Comparison of ENCODE assay signal across 8 mouse cellular contexts in genomic region chrX:73824185-73825151, GRCm38 (mm10). TPM values are rescaled to one million over a fixed set of nuclear protein-coding genes. Genes with fewer than 3 reads are reported as not detected.
DNase-seq lines count a peak whose midpoint lies in the region; ATAC-seq and TF ChIP-seq lines count a peak whose summit lies in the region.

TSS of gene Pdzd4 (minus strand) at chrX:73824969.

- DNase-seq in spleen, adult 2 months (ENCODE audit: low read depth in 1 of 2, low spot score in 2 of 2) = peak in 1 of 2 experiments; percentile 12
- DNase-seq in spleen, adult 12 weeks (ENCODE audit: low spot score) = no peak
- DNase-seq in heart, adult 9 months (ENCODE audit: low spot score in 2 of 2) = peak; percentile 6 to 49
- peak; percentile 47 for DNase-seq in liver, embryonic 11.5 days (ENCODE audit: low spot score)
- DNase-seq in thymus, adult 2 months = peak; percentile 61

- H3K4me3 ChIP-seq in spleen, adult 2 months (ENCODE audit: extremely low read depth, insufficient read depth, insufficient read length) = peak within 1 kb of the TSS; percentile 58; the same call in 1 of the 2 replicates
- peak within 1 kb of the TSS; percentile 61 for H3K4me3 ChIP-seq in embryonic facial prominence, embryonic 12.5 days
- peak within 1 kb of the TSS; percentile 68 for H3K4me3 ChIP-seq in kidney, embryonic 16.5 days (ENCODE audit: low read length)
- H3K4me3 ChIP-seq in liver, embryonic 11.5 days (ENCODE audit: low read depth, low read length) = peak within 1 kb of the TSS; percentile 56
- peak within 1 kb of the TSS; percentile 65 for H3K4me3 ChIP-seq in neural tube, embryonic 13.5 days
- H3K4me3 ChIP-seq in thymus, adult 2 months (ENCODE audit: control insufficient read depth, insufficient read depth, low read length) = peak within 1 kb of the TSS; percentile 85

- H3K4me1 ChIP-seq in spleen, adult 2 months (ENCODE audit: control insufficient read depth, insufficient read depth, insufficient read length) = peaks cover 2% of the 10 kb centered on the region; the same call in 1 of the 2 replicates
- H3K4me1 ChIP-seq in embryonic facial prominence, embryonic 12.5 days = 0 out of 2 replicates have a peak, but pooled peaks cover 3% of the 10 kb centered on the region
- H3K4me1 ChIP-seq in kidney, embryonic 16.5 days (ENCODE audit: insufficient read depth, low read length) = no peaks in the 10 kb centered on the region
- H3K4me1 ChIP-seq in liver, embryonic 11.5 days (replicated peaks; ENCODE audit: control insufficient read depth, insufficient read depth, low read length) = 0 out of 2 replicates have a peak, but pooled peaks cover 3% of the 10 kb centered on the region
- peaks cover 21% of the 10 kb centered on the region for H3K4me1 ChIP-seq in neural tube, embryonic 13.5 days (replicated peaks)
- H3K4me1 ChIP-seq in thymus, adult 2 months (replicated peaks; ENCODE audit: control insufficient read depth, insufficient read depth, low read length) = peaks cover 12% of the 10 kb centered on the region

- H3K27ac ChIP-seq in spleen, adult 2 months (ENCODE audit: insufficient read depth, low read length) = no peak within 1 kb of the TSS
- peak within 1 kb of the TSS; percentile 73 for H3K27ac ChIP-seq in embryonic facial prominence, embryonic 12.5 days
- no peak within 1 kb of the TSS for H3K27ac ChIP-seq in kidney, embryonic 16.5 days (ENCODE audit: low read length)
- no peak within 1 kb of the TSS for H3K27ac ChIP-seq in liver, embryonic 11.5 days (ENCODE audit: low read depth, low read length)
- H3K27ac ChIP-seq in neural tube, embryonic 13.5 days (replicated peaks) = peak within 1 kb of the TSS; percentile 92
- H3K27ac ChIP-seq in thymus, adult 2 months (ENCODE audit: control insufficient read depth, insufficient read depth, low read length) = no peak within 1 kb of the TSS

- peak; percentile 86 for ATAC-seq in embryonic facial prominence, embryonic 12.5 days (ENCODE audit: insufficient number of reproducible peaks, insufficient read depth, low FRiP score, low TSS enrichment)
- peak; percentile 88 for ATAC-seq in kidney, embryonic 16.5 days (ENCODE audit: low FRiP score, low TSS enrichment)
- no peak; the same call in 1 of the 2 replicates for ATAC-seq in liver, embryonic 11.5 days (replicated peaks; ENCODE audit: low FRiP score)
- ATAC-seq in neural tube, embryonic 13.5 days (ENCODE audit: low read depth) = peak; percentile 91

- H3K27me3 ChIP-seq in spleen, adult 2 months (ENCODE audit: control insufficient read depth, insufficient read depth, low read length) = peaks cover 2% of the 10 kb centered on the region; the same call in 1 of the 2 replicates
- H3K27me3 ChIP-seq in embryonic facial prominence, embryonic 12.5 days = peaks cover 14% of the 10 kb centered on the region; the same call in 1 of the 2 replicates
- peaks cover 17% of the 10 kb centered on the region; the same call in 1 of the 2 replicates for H3K27me3 ChIP-seq in kidney, embryonic 16.5 days (ENCODE audit: insufficient read depth, low read length)
- peaks cover 40% of the 10 kb centered on the region for H3K27me3 ChIP-seq in liver, embryonic 11.5 days (replicated peaks; ENCODE audit: control insufficient read depth, insufficient read depth, low read length)
- H3K27me3 ChIP-seq in neural tube, embryonic 13.5 days = no peaks in the 10 kb centered on the region
- no peaks in the 10 kb centered on the region for H3K27me3 ChIP-seq in thymus, adult 2 months (ENCODE audit: control insufficient read depth, insufficient read depth, low read length)

- WGBS in spleen, adult 2 months = 23% methylated on average over 74 of the region's 84 CpGs
- WGBS in embryonic facial prominence, embryonic 12.5 days = 18% methylated on average over 50 of the region's 84 CpGs
- WGBS in kidney, embryonic 16.5 days = 21% methylated on average over 64 of the region's 84 CpGs
- WGBS in liver, embryonic 11.5 days = 11% methylated on average over 71 of the region's 84 CpGs
- 15% methylated on average over 82 of the region's 84 CpGs for WGBS in neural tube, embryonic 13.5 days
- WGBS in thymus, adult 2 months = 3% methylated on average over 77 of the region's 84 CpGs

- no peak for TF ChIP-seq POLR2A in spleen, adult 2 months (IDR thresholded peaks at IDR 0.05; ENCODE audit: low read depth, low read length)
- TF ChIP-seq POLR2A in thymus, adult 2 months (IDR thresholded peaks at IDR 0.05; ENCODE audit: control insufficient read depth, extremely low read depth, insufficient read depth, low read length, poor library complexity) = no peak

- TF ChIP-seq CTCF in spleen, adult 2 months (IDR thresholded peaks at IDR 0.05; ENCODE audit: extremely low read depth, insufficient read depth, insufficient read length, insufficient replicate concordance) = no peak
- TF ChIP-seq CTCF in thymus, adult 2 months (IDR thresholded peaks at IDR 0.05; ENCODE audit: borderline replicate concordance, control insufficient read depth, extremely low read depth, insufficient read depth, low read length, poor library complexity) = no peak

- peak within 1 kb of the TSS; percentile 72 for H3K9ac ChIP-seq in embryonic facial prominence, embryonic 12.5 days
- peak within 1 kb of the TSS; percentile 68 for H3K9ac ChIP-seq in kidney, embryonic 16.5 days (replicated peaks; ENCODE audit: low read length)
- peak within 1 kb of the TSS; percentile 43; the same call in 1 of the 2 replicates for H3K9ac ChIP-seq in liver, embryonic 11.5 days (ENCODE audit: low read depth, low read length)
- peak within 1 kb of the TSS; percentile 82 for H3K9ac ChIP-seq in neural tube, embryonic 13.5 days

- H3K36me3 ChIP-seq in spleen, adult 2 months (ENCODE audit: control insufficient read depth, insufficient read depth, low read length) = no peaks in the 10 kb centered on the region
- H3K36me3 ChIP-seq in embryonic facial prominence, embryonic 12.5 days = no peaks in the 10 kb centered on the region
- no peaks in the 10 kb centered on the region for H3K36me3 ChIP-seq in kidney, embryonic 16.5 days (ENCODE audit: insufficient read depth, low read length)
- H3K36me3 ChIP-seq in liver, embryonic 11.5 days (ENCODE audit: control insufficient read depth, insufficient read depth, low read length) = no peaks in the 10 kb centered on the region
- no peaks in the 10 kb centered on the region for H3K36me3 ChIP-seq in neural tube, embryonic 13.5 days
- no peaks in the 10 kb centered on the region for H3K36me3 ChIP-seq in thymus, adult 2 months (ENCODE audit: control insufficient read depth, insufficient read depth, low read length)

- peak within 1 kb of the TSS; percentile 59 for H3K4me2 ChIP-seq in embryonic facial prominence, embryonic 12.5 days (replicated peaks)
- peak within 1 kb of the TSS; percentile 71 for H3K4me2 ChIP-seq in kidney, embryonic 16.5 days (replicated peaks; ENCODE audit: low read depth, low read length)
- peak within 1 kb of the TSS; percentile 81 for H3K4me2 ChIP-seq in liver, embryonic 11.5 days
- peak within 1 kb of the TSS; percentile 62 for H3K4me2 ChIP-seq in neural tube, embryonic 13.5 days

- no peaks in the 10 kb centered on the region for H3K9me3 ChIP-seq in embryonic facial prominence, embryonic 12.5 days
- H3K9me3 ChIP-seq in kidney, embryonic 16.5 days (ENCODE audit: low read length) = no peaks in the 10 kb centered on the region
- H3K9me3 ChIP-seq in liver, embryonic 11.5 days (ENCODE audit: control insufficient read depth, low read length) = no peaks in the 10 kb centered on the region
- H3K9me3 ChIP-seq in neural tube, embryonic 13.5 days = no peaks in the 10 kb centered on the region

RNA-seq across cellular contexts. Expression of gene Pdzd4, which starts in this region (rescaled TPM):
- 2.4 TPM in 2 replicates for polyA plus RNA-seq in spleen, adult 2 months (2012; rRNA removed)
- 1.7 and 2.1 TPM in 2 replicates for polyA plus RNA-seq in embryonic facial prominence, embryonic 12.5 days (2016; fragmentation: Nextera tagmentation; extraction: Ambion mirVana)
- polyA plus RNA-seq in kidney, embryonic 16.5 days (2015; fragmentation: Nextera tagmentation; extraction: Ambion mirVana) = 0.59 and 0.84 TPM in 2 replicates
- polyA plus RNA-seq in liver, embryonic 11.5 days (2014; fragmentation: Nextera tagmentation; extraction: Ambion mirVana) = 0.25 and 0.86 TPM in 2 replicates
- 2.6 and 3.2 TPM in 2 replicates for polyA plus RNA-seq in neural tube, embryonic 13.5 days (2015; fragmentation: Nextera tagmentation; extraction: Ambion mirVana)
- polyA plus RNA-seq in thymus, adult 2 months (2012; rRNA removed) = 6.2 and 7.3 TPM in 2 replicates

Comparison
In these comparisons a context has a peak if more than half of its experiments do, and no peak if none do; other contexts are left out.
1. Peak in ATAC-seq, H3K4me3 ChIP-seq, H3K9ac ChIP-seq and H3K4me2 ChIP-seq in kidney, embryonic 16.5 days; RNA of the gene not detected or under 1 TPM.
2. Peak in DNase-seq, H3K4me3 ChIP-seq, H3K9ac ChIP-seq and H3K4me2 ChIP-seq in liver, embryonic 11.5 days; RNA of the gene not detected or under 1 TPM.
3. H3K27ac ChIP-seq: peak in embryonic facial prominence, embryonic 12.5 days (single experiment) and neural tube, embryonic 13.5 days (single experiment); none in spleen, adult 2 months (single experiment), kidney, embryonic 16.5 days (single experiment), liver, embryonic 11.5 days (single experiment) and thymus, adult 2 months (single experiment).
4. Peak in every context shown above with its lines, with median percentiles within 50 percentile points of each other: H3K4me3 ChIP-seq, H3K4me2 ChIP-seq and H3K9ac ChIP-seq.